Mouse (Mus musculus) MEL (cell line): ENCODE results near the gene Ceacam14. TPM values are rescaled to one million over a fixed set of nuclear protein-coding genes. Genes with fewer than 3 reads are reported as not detected.

ENCODE experiments used
- DNase-seq: peaks from one replicate; pipeline ENCODE4 v3.0.0; 2011; ENCODE audit warnings: low read depth, low spot score
- H3K27ac ChIP-seq: 2 replicates; pipeline ENCODE4 v1.5.1; 2012; ENCODE audit warnings: low read depth, mild to moderate bottlenecking, control low read depth, low read length, moderate library complexity; ENCODE audit not compliant: control insufficient read depth
- H3K27me3 ChIP-seq, 2 experiments: fragments of 150-350 bp in 1 of 2; sonication (generic) in 1 of 2; 2 replicates each; pipeline ENCODE4 v1.6.1; 2012; ENCODE audit warnings: low read length in 2 of 2, mild to moderate bottlenecking in 2 of 2, improper control_type of control experiment in 1 of 2, moderate library complexity in 1 of 2; ENCODE audit not compliant: insufficient read depth in 2 of 2, control insufficient read depth in 1 of 2
- H3K36me3 ChIP-seq, 2 experiments: 2 replicates each; pipeline ENCODE4 v1.6.1; 2012 to 2014; ENCODE audit warnings: low read length in 2 of 2, improper control_type of control experiment in 1 of 2, inconsistent platforms in 1 of 2, mild to moderate bottlenecking in 1 of 2; ENCODE audit not compliant: insufficient read depth in 2 of 2, control insufficient read depth in 1 of 2
- H3K4me1 ChIP-seq, 2 experiments: fragments of 150-350 bp in 1 of 2; sonication (generic) in 1 of 2; 2 replicates each; pipeline ENCODE4 v1.6.1; 2012; ENCODE audit warnings: low read length in 2 of 2, improper control_type of control experiment in 1 of 2, mild to moderate bottlenecking in 1 of 2; ENCODE audit not compliant: insufficient read depth in 2 of 2, control insufficient read depth in 1 of 2
- H3K4me3 ChIP-seq, 2 experiments: fragments of 150-350 bp in 1 of 2; sonication (generic) in 1 of 2; 2 replicates each; pipeline ENCODE4 v1.5.1; 2012; ENCODE audit warnings: low read depth in 2 of 2, low read length in 2 of 2, mild to moderate bottlenecking in 2 of 2, moderate library complexity in 2 of 2, control low read depth in 1 of 2, improper control_type of control experiment in 1 of 2; ENCODE audit not compliant: control insufficient read depth in 1 of 2, insufficient read depth in 1 of 2
- H3K79me2 ChIP-seq: 2 replicates; pipeline ENCODE4 v1.6.1; 2012; ENCODE audit warnings: mild to moderate bottlenecking, low read length, moderate library complexity; ENCODE audit not compliant: control insufficient read depth, poor library complexity, insufficient read depth
- H3K9ac ChIP-seq: 2 replicates; pipeline ENCODE4 v1.6.1; 2012; ENCODE audit warnings: low read depth, mild to moderate bottlenecking, control low read depth, low read length, moderate library complexity; ENCODE audit not compliant: control insufficient read depth, poor library complexity, severe bottlenecking
- H3K9me3 ChIP-seq: fragments of 150-350 bp; sonication (generic); replicated peaks from 2 replicates; pipeline ENCODE4 v1.6.1; 2012; ENCODE audit warnings: mild to moderate bottlenecking, low read length, improper control_type of control experiment, moderate library complexity; ENCODE audit not compliant: insufficient read depth
- CHD2 ChIP-seq: IDR thresholded peaks from 2 replicates; pipeline ENCODE4 v1.6.1; 2011; ENCODE audit warnings: low read length, improper control_type of control experiment
- CTCF ChIP-seq, 3 experiments: IDR thresholded peaks in 2 of 3; conservative IDR thresholded peaks in 1 of 3; 2 replicates each; pipeline ENCODE4 v1.5.1; 2011 to 2012; ENCODE audit warnings: low read length in 3 of 3, low read depth in 2 of 3, mild to moderate bottlenecking in 2 of 3, improper control_type of control experiment in 1 of 3, inconsistent platforms in 1 of 3, mixed read lengths in 1 of 3, moderate library complexity in 1 of 3; ENCODE audit not compliant: control insufficient read depth in 1 of 3, insufficient read depth in 1 of 3, poor library complexity in 1 of 3, severe bottlenecking in 1 of 3
- E2F4 ChIP-seq: IDR thresholded peaks from 2 replicates; pipeline ENCODE4 v1.6.1; 2011; ENCODE audit warnings: low read depth, low read length, improper control_type of control experiment, borderline replicate concordance
- ELF1 ChIP-seq: IDR thresholded peaks from 2 replicates; pipeline ENCODE4 v1.6.1; 2014; ENCODE audit warnings: low read depth, mild to moderate bottlenecking, inconsistent platforms, low read length, improper control_type of control experiment, moderate library complexity
- EP300 ChIP-seq, 2 experiments: IDR thresholded peaks; 2 replicates each; pipeline ENCODE4 v1.6.1; 2011; ENCODE audit warnings: improper control_type of control experiment in 2 of 2, low read length in 2 of 2, low read depth in 1 of 2, mild to moderate bottlenecking in 1 of 2
- MYB ChIP-seq: IDR thresholded peaks from 2 replicates; pipeline ENCODE4 v1.6.1; 2011; ENCODE audit warnings: mild to moderate bottlenecking, low read depth, low read length, improper control_type of control experiment
- POLR2A ChIP-seq, 2 experiments: IDR thresholded peaks; 2 replicates each; pipeline ENCODE4 v1.6.1; 2011 to 2012; ENCODE audit warnings: low read length in 2 of 2, mild to moderate bottlenecking in 2 of 2, control low read depth in 1 of 2, improper control_type of control experiment in 1 of 2, low read depth in 1 of 2, moderate library complexity in 1 of 2; ENCODE audit not compliant: control insufficient read depth in 1 of 2, insufficient read depth in 1 of 2, poor library complexity in 1 of 2
- POLR2AphosphoS5 ChIP-seq: IDR thresholded peaks from 2 replicates; pipeline ENCODE4 v1.6.1; 2012; ENCODE audit warnings: low read depth, borderline replicate concordance, mild to moderate bottlenecking, inconsistent platforms, low read length, moderate library complexity, mixed read lengths
- RAD21 ChIP-seq: IDR thresholded peaks from 2 replicates; pipeline ENCODE4 v1.6.1; 2011; ENCODE audit warnings: mild to moderate bottlenecking, low read depth, low read length, improper control_type of control experiment
- SMC3 ChIP-seq: IDR thresholded peaks from 2 replicates; pipeline ENCODE4 v1.6.1; 2011; ENCODE audit warnings: low read depth, low read length, improper control_type of control experiment
- USF1 ChIP-seq: IDR thresholded peaks from 2 replicates; pipeline ENCODE4 v1.6.1; 2014; ENCODE audit warnings: low read depth, mild to moderate bottlenecking, inconsistent platforms, low read length, improper control_type of control experiment, moderate library complexity
- ZC3H11A ChIP-seq: IDR thresholded peaks from 2 replicates; pipeline ENCODE4 v1.6.1; 2012; ENCODE audit warnings: low read depth, mild to moderate bottlenecking, inconsistent platforms, low read length, improper control_type of control experiment
- ZMIZ1 ChIP-seq: IDR thresholded peaks from 2 replicates; pipeline ENCODE4 v1.6.1; 2012; ENCODE audit warnings: low read depth, mild to moderate bottlenecking, inconsistent platforms, low read length, improper control_type of control experiment, moderate library complexity
- ZNF384 ChIP-seq: IDR thresholded peaks from 2 replicates; pipeline ENCODE4 v1.6.1; 2012; ENCODE audit warnings: low read depth, mild to moderate bottlenecking, inconsistent platforms, low read length, improper control_type of control experiment
- polyA plus RNA-seq, 2 experiments: library from polyadenylated mRNA; stranded (reverse) in 1 of 2; unstranded in 1 of 2; fragments of >175 nt in 1 of 2; fragments of >200 nt in 1 of 2; gene quantifications; 2 replicates each; pipeline versions ENCODE4 v1.2.1 to v1.2.4; 2012; ENCODE audit warnings: low replicate concordance in 2 of 2, low read depth in 1 of 2; ENCODE audit not compliant: insufficient read length in 2 of 2, insufficient read depth in 1 of 2, missing spikeins in 1 of 2
- total RNA-seq: library from RNA; depleted of rRNA; stranded (reverse); fragments of 300-350 nt; gene quantifications from 2 replicates; pipeline ENCODE4 v1.2.3, GENCODE M21; 2012; rRNA removed

Gene Ceacam14
- total RNA-seq (not detected in 2 replicates), polyA plus RNA-seq (not detected)

DNA sequence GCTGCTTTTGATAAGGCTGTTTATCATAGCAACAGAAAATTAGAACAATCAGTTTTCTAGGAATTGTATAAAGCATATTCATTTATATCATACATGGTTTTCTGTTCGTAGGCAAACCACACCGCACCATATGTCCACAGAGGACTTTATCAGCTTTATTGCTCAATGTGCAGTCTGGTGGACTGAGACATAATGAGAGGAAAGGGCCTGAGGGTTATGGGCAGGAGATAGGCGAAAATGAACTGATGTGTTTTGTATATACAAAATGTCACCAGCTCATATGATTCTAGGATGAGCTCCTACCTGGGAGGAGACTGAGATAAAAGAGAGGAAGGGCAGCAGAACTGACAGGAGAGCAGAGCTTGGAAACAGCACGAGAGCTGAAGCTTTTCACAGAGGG is at the start of gene Ceacam14:
Gene Ceacam14 (plus strand): TSS at position 301 of the 400 bp plus-strand sequence.
- TF ChIP-seq POLR2AphosphoS5 (no peak), ZMIZ1 (no peak), POLR2A (IDR thresholded peaks at IDR 0.05; ENCODE audit: control insufficient read depth in 1 of 2, insufficient read depth in 1 of 2, low read depth in 1 of 2, low read length in 2 of 2, poor library complexity in 1 of 2) (no peak), EP300 (IDR thresholded peaks at IDR 0.05; ENCODE audit: low read depth in 1 of 2, low read length in 2 of 2) (no peak), ELF1 (no peak), CTCF (IDR thresholded peaks at IDR 0.05 in 2 of 3, conservative IDR thresholded peaks at IDR 0.05 in 1 of 3; ENCODE audit: control insufficient read depth in 1 of 3, insufficient read depth in 1 of 3, low read depth in 2 of 3, low read length in 3 of 3, poor library complexity in 1 of 3, severe bottlenecking in 1 of 3) (no peak), CHD2 (no peak), ZC3H11A (no peak), MYB (no peak), USF1 (no peak), E2F4 (no peak), SMC3 (no peak), ZNF384 (no peak), RAD21 (no peak)
- TF ChIP-seq, all 39 proteins: peak for 0
- Histone ChIP-seq H3K9ac (no peak within 1 kb of the TSS), H3K27ac (no peak within 1 kb of the TSS), H3K4me1 (no peaks in the 10 kb centered on the region), H3K27me3 (no peaks in the 10 kb centered on the region), H3K36me3 (no peaks in the 10 kb centered on the region), H3K4me3 (no peak within 1 kb of the TSS), H3K79me2 (no peaks in the 10 kb centered on the region), H3K9me3 (no peaks in the 10 kb centered on the region)
- no peak for DNase-seq

Other genes starting within 250 kb of the Ceacam14 start
- gene Ceacam5, start 99.4 kb upstream of the Ceacam14 start, total RNA-seq: not detected in 2 replicates
- not detected for gene Ceacam5, start 99.4 kb upstream of the Ceacam14 start, polyA plus RNA-seq
- gene Gm5155, start 59.1 kb downstream of the Ceacam14 start, total RNA-seq: not detected in 2 replicates
- gene Gm5155, start 59.1 kb downstream of the Ceacam14 start, polyA plus RNA-seq: not detected
- gene Ceacam11, start 159.5 kb downstream of the Ceacam14 start, total RNA-seq: not detected in 2 replicates
- gene Ceacam11, start 159.5 kb downstream of the Ceacam14 start, polyA plus RNA-seq: not detected
- not detected in 2 replicates for gene Ceacam13, start 197.3 kb downstream of the Ceacam14 start, total RNA-seq
- gene Ceacam13, start 197.3 kb downstream of the Ceacam14 start, polyA plus RNA-seq: not detected